Mouse (Mus musculus) adrenal gland, postnatal 4 days (tissue): Measurements from ENCODE around the gene Olfr1057. TPM values are rescaled to one million over a fixed set of nuclear protein-coding genes. Genes with fewer than 3 reads are reported as not detected.
"Not testable (repeated sequence)": the region's sequence is repeated elsewhere in the genome, so short reads cannot be mapped to it uniquely, and the experiment has no call there.

ENCODE experiments used
- DNase-seq, 2 experiments: peaks; one replicate each; pipeline ENCODE4 v3.0.0; 2021 to 2022; ENCODE audit warnings: low spot score in 2 of 2, mixed read lengths in 2 of 2
- long read RNA-seq, 2 experiments: library from polyadenylated mRNA; stranded (forward); transcript quantifications; one replicate each; pipeline ENCODE4 v2.0.0; 2021
- total RNA-seq, 2 experiments: library from RNA; stranded (reverse); gene quantifications; 2 replicates each; pipeline ENCODE4 v1.2.3; 2021

Gene Olfr1057
- not detected for total RNA-seq
- long read RNA-seq, experiment 1 = 0 reads
- long read RNA-seq, experiment 2 = 0 reads

GRCm38 (mm10) chr2:86378293-86378692 is at the start of gene Olfr1057:
Gene Olfr1057, minus strand, starts transcription at chr2:86378393.
- no peak for DNase-seq

- DNase-seq = not testable (repeated sequence)
These were observed 48.5 kb upstream of the Olfr1057 start, which contains the start of gene Olfr1062 for GRCm38 (mm10) chr2:86426649-86427048. Gene Olfr1062, minus strand, starts transcription at chr2:86426749.

- no peak for DNase-seq
These were observed 35.8 kb upstream of the Olfr1057 start, which contains the start of gene Olfr1061 for GRCm38 (mm10) chr2:86413950-86414349. Gene Olfr1061, minus strand, starts transcription at chr2:86414050.

GRCm38 (mm10) chr2:86395114-86395513 is 16.9 kb upstream of the Olfr1057 start:
- no peak for DNase-seq

GRCm38 (mm10) chr2:86388461-86388860 is 10.3 kb upstream of the Olfr1057 start, which contains the start of gene Olfr1058:
Gene Olfr1058, minus strand, starts transcription at chr2:86388561.
- not testable (repeated sequence) for DNase-seq

- not testable (repeated sequence) for DNase-seq
These were observed 11.9 kb downstream of the Olfr1057 start for GRCm38 (mm10) chr2:86366342-86366741.

GRCm38 (mm10) chr2:86362369-86362768 is 15.8 kb downstream of the Olfr1057 start, which contains the start of gene Olfr1056:
Gene Olfr1056, minus strand, starts transcription at chr2:86362469.
- DNase-seq = no peak

GRCm38 (mm10) chr2:86351751-86352150 is 26.4 kb downstream of the Olfr1057 start:
- DNase-seq = not testable (repeated sequence)

GRCm38 (mm10) chr2:86350184-86350583 is 28.0 kb downstream of the Olfr1057 start, which contains the start of gene Olfr1055:
Gene Olfr1055, minus strand, starts transcription at chr2:86350284.
- DNase-seq = no peak

- DNase-seq = no peak
These were observed 42.9 kb downstream of the Olfr1057 start, which contains the start of gene Olfr1054 for GRCm38 (mm10) chr2:86335333-86335732. Gene Olfr1054, minus strand, starts transcription at chr2:86335433.

Other genes starting within 250 kb of the Olfr1057 start
- not detected for gene Olfr1039, start 242.5 kb downstream of the Olfr1057 start, total RNA-seq
- gene Olfr1040, start 231.7 kb downstream of the Olfr1057 start, total RNA-seq = not detected
- gene Olfr1042, start 216.6 kb downstream of the Olfr1057 start, total RNA-seq = not detected
- not detected for gene Olfr1043, start 210.9 kb downstream of the Olfr1057 start, total RNA-seq
- not detected for gene Olfr1044, start 200.6 kb downstream of the Olfr1057 start, total RNA-seq
- gene Olfr52, start 192.7 kb downstream of the Olfr1057 start, total RNA-seq = not detected
- not detected for gene Olfr1045, start 175.4 kb downstream of the Olfr1057 start, total RNA-seq
- not detected for gene Olfr1046, start 159.1 kb downstream of the Olfr1057 start, total RNA-seq
- gene Olfr1047, start 147.0 kb downstream of the Olfr1057 start, total RNA-seq = not detected
- not detected for gene Olfr1048, start 138.1 kb downstream of the Olfr1057 start, total RNA-seq
- not detected for gene Olfr1049, start 120.1 kb downstream of the Olfr1057 start, total RNA-seq
- gene Olfr1051, start 99.3 kb downstream of the Olfr1057 start, total RNA-seq = not detected
- gene Olfr1052, start 85.9 kb downstream of the Olfr1057 start, total RNA-seq = not detected
- gene Olfr1053, start 63.1 kb downstream of the Olfr1057 start, total RNA-seq = not detected
- gene Olfr1054, start 43.0 kb downstream of the Olfr1057 start, total RNA-seq = not detected
- not detected for gene Olfr1055, start 28.1 kb downstream of the Olfr1057 start, total RNA-seq
- gene Olfr1056, start 15.9 kb downstream of the Olfr1057 start, total RNA-seq = not detected
- not detected for gene Olfr1058, start 10.2 kb upstream of the Olfr1057 start, total RNA-seq
- gene Olfr1061, start 35.7 kb upstream of the Olfr1057 start, total RNA-seq = not detected
- gene Olfr1062, start 48.4 kb upstream of the Olfr1057 start, total RNA-seq = not detected
- not detected for gene Olfr1065, start 72.2 kb upstream of the Olfr1057 start, total RNA-seq
- not detected for gene Olfr1066, start 77.9 kb upstream of the Olfr1057 start, total RNA-seq
- not detected for gene Olfr228, start 109.0 kb upstream of the Olfr1057 start, total RNA-seq
- gene Olfr1076, start 130.1 kb upstream of the Olfr1057 start, total RNA-seq = not detected
- not detected for gene Olfr1079, start 164.1 kb upstream of the Olfr1057 start, total RNA-seq
- gene Olfr1080, start 179.8 kb upstream of the Olfr1057 start, total RNA-seq = not detected
- gene Olfr1082, start 220.6 kb upstream of the Olfr1057 start, total RNA-seq = not detected